Comparison of ENCODE assay signal across 8 mouse cellular contexts in the genomic region with DNA sequence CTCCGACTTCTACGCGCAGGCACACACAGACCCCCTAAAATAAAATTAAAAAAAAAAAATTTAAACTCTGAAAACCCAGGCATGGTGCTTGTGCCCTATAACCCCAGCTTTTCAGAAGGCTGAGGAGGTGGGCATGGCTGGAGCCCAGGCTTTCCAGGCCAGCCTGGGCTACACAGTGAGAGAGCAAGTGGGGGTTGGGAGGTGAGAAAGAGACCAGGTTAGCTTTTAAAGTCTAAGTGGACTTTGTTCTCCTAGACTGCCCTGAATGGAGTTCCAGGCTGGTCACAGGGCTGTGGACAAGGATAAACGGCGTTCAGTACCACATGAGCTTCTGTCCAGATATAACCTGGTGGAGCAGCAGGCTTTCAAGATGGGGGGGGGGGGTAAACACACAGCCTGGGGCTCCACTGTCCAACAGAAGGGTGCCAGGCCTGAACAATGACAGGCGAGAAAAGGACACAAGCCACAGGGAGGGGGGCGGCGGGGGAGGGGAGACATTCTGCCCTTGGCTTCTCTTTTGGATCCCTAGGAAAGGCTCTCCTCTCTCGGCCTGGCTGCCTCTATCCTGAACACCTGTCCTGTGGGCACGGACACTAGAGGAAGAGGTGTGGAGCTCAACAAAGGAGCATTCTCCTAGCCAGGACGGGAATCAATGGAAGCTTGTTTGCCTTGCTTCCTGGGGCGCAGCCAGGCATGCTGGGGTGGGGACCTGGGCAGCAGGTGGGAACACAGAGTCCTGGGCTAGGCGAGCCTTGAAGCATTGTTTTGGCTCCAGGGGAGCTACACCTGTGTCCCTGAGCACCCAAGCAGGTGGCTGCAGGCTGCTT. TPM values are rescaled to one million over a fixed set of nuclear protein-coding genes. Genes with fewer than 3 reads are reported as not detected.
A peak's percentile ranks its signal among the peaks of the same experiment; 100 is the strongest.
DNase-seq lines count a peak whose midpoint lies in the region; ATAC-seq lines count a peak whose summit lies in the region.
"Had no signal": no experiment of that assay in that cellular context is flagged by ENCODE, and none has a peak within 500 bp of the region (broad histone marks: within the 10 kb centered on the region; RNA-seq: fewer than 3 reads in every experiment).

No protein-coding gene starts in this region.

- no peaks in the 10 kb centered on the region for H3K36me3 ChIP-seq in liver, embryonic 12.5 days
- no peaks in the 10 kb centered on the region for H3K36me3 ChIP-seq in liver, embryonic 11.5 days (ENCODE audit: control insufficient read depth, insufficient read depth, low read length)
- H3K36me3 ChIP-seq in embryonic facial prominence, embryonic 15.5 days = no peaks in the 10 kb centered on the region
- H3K36me3 ChIP-seq: hindbrain, embryonic 15.5 days had no signal

- no peak overlapping the region for H3K4me3 ChIP-seq in liver, embryonic 12.5 days
- no peak overlapping the region for H3K4me3 ChIP-seq in liver, embryonic 11.5 days (ENCODE audit: low read depth, low read length)
- H3K4me3 ChIP-seq in embryonic facial prominence, embryonic 15.5 days (replicated peaks) = no peak overlapping the region
- H3K4me3 ChIP-seq: hindbrain, embryonic 15.5 days had no signal

- H3K9me3 ChIP-seq in liver, embryonic 12.5 days (replicated peaks) = no peaks in the 10 kb centered on the region
- no peaks in the 10 kb centered on the region for H3K9me3 ChIP-seq in liver, embryonic 11.5 days (ENCODE audit: control insufficient read depth, low read length)
- no peaks in the 10 kb centered on the region for H3K9me3 ChIP-seq in embryonic facial prominence, embryonic 15.5 days (replicated peaks)
- H3K9me3 ChIP-seq: hindbrain, embryonic 15.5 days had no signal

- DNase-seq in liver, embryonic 11.5 days (ENCODE audit: low spot score) = no peak
- DNase-seq in brain, adult 2 months (ENCODE audit: low read depth, low spot score) = peak; percentile 85
- DNase-seq in lung, postnatal 4 days = peak; percentile 11 to 32
- no peak for DNase-seq in layer of hippocampus, adult 9-11 months
- DNase-seq in urinary bladder, postnatal 10 days (ENCODE audit: low spot score) = no peak

- no peak overlapping the region for H3K4me2 ChIP-seq in liver, embryonic 12.5 days
- H3K4me2 ChIP-seq in liver, embryonic 11.5 days = no peak overlapping the region
- H3K4me2 ChIP-seq in embryonic facial prominence, embryonic 15.5 days (replicated peaks) = no peak overlapping the region

- peak overlapping the region; percentile 25; the same call in 1 of the 2 replicates for H3K27ac ChIP-seq in liver, embryonic 12.5 days
- H3K27ac ChIP-seq in liver, embryonic 11.5 days (ENCODE audit: low read depth, low read length) = no peak overlapping the region
- no peak overlapping the region for H3K27ac ChIP-seq in embryonic facial prominence, embryonic 15.5 days (replicated peaks)
- H3K27ac ChIP-seq: hindbrain, embryonic 15.5 days had no signal

- ATAC-seq in liver, embryonic 12.5 days = no peak
- no peak for ATAC-seq in liver, embryonic 11.5 days (replicated peaks; ENCODE audit: low FRiP score)
- peak; percentile 44; the same call in 1 of the 2 replicates for ATAC-seq in embryonic facial prominence, embryonic 15.5 days (ENCODE audit: insufficient number of reproducible peaks, low FRiP score, low TSS enrichment, low read depth)

- no peak overlapping the region for H3K9ac ChIP-seq in liver, embryonic 12.5 days
- no peak overlapping the region for H3K9ac ChIP-seq in liver, embryonic 11.5 days (ENCODE audit: low read depth, low read length)
- no peak overlapping the region for H3K9ac ChIP-seq in embryonic facial prominence, embryonic 15.5 days
- H3K9ac ChIP-seq: hindbrain, embryonic 15.5 days had no signal

- H3K4me1 ChIP-seq in liver, embryonic 12.5 days = peaks cover 71% of the 10 kb centered on the region
- peaks cover 44% of the 10 kb centered on the region for H3K4me1 ChIP-seq in liver, embryonic 11.5 days (replicated peaks; ENCODE audit: control insufficient read depth, insufficient read depth, low read length)
- no peaks in the 10 kb centered on the region for H3K4me1 ChIP-seq in embryonic facial prominence, embryonic 15.5 days

- 76% methylated on average over 13 of the region's 13 CpGs for WGBS in liver, embryonic 12.5 days (ENCODE audit: insufficient replicate concordance)
- WGBS in liver, embryonic 11.5 days = 80% methylated on average over 13 of the region's 13 CpGs
- WGBS in embryonic facial prominence, embryonic 15.5 days = 61% methylated on average over 13 of the region's 13 CpGs

- no peaks in the 10 kb centered on the region for H3K27me3 ChIP-seq in liver, embryonic 12.5 days (replicated peaks)
- H3K27me3 ChIP-seq in liver, embryonic 11.5 days (replicated peaks; ENCODE audit: control insufficient read depth, insufficient read depth, low read length) = no peaks in the 10 kb centered on the region
- H3K27me3 ChIP-seq in embryonic facial prominence, embryonic 15.5 days = no peaks in the 10 kb centered on the region
- H3K27me3 ChIP-seq: hindbrain, embryonic 15.5 days had no signal

RNA-seq across cellular contexts. Expression of a gene that starts 27.9 kb away (rescaled TPM):
- polyA plus RNA-seq in liver, embryonic 12.5 days (2016; fragmentation: Nextera tagmentation; extraction: Ambion mirVana) = not detected in 2 replicates
- not detected in 2 replicates for polyA plus RNA-seq in liver, embryonic 11.5 days (2014; fragmentation: Nextera tagmentation; extraction: Ambion mirVana)
- not detected in 2 replicates for polyA plus RNA-seq in embryonic facial prominence, embryonic 15.5 days (2015; fragmentation: Nextera tagmentation; extraction: Ambion mirVana)
- polyA plus RNA-seq: hindbrain, embryonic 15.5 days had no signal

RNA-seq across cellular contexts. Expression of a gene that starts 46.3 kb away (rescaled TPM):
- polyA plus RNA-seq in liver, embryonic 12.5 days (2016; fragmentation: Nextera tagmentation; extraction: Ambion mirVana) = 75.0 and 75.8 TPM in 2 replicates
- polyA plus RNA-seq in liver, embryonic 11.5 days (2014; fragmentation: Nextera tagmentation; extraction: Ambion mirVana) = 102 and 116 TPM in 2 replicates
- 67.0 and 68.6 TPM in 2 replicates for polyA plus RNA-seq in embryonic facial prominence, embryonic 15.5 days (2015; fragmentation: Nextera tagmentation; extraction: Ambion mirVana)

RNA-seq across cellular contexts. Expression of a gene that starts 50.0 kb away (rescaled TPM):
- 286 and 295 TPM in 2 replicates for polyA plus RNA-seq in liver, embryonic 12.5 days (2016; fragmentation: Nextera tagmentation; extraction: Ambion mirVana)
- polyA plus RNA-seq in liver, embryonic 11.5 days (2014; fragmentation: Nextera tagmentation; extraction: Ambion mirVana) = 232 and 242 TPM in 2 replicates
- 5.6 and 6.8 TPM in 2 replicates for polyA plus RNA-seq in embryonic facial prominence, embryonic 15.5 days (2015; fragmentation: Nextera tagmentation; extraction: Ambion mirVana)

Comparison
In these comparisons a context has a peak if more than half of its experiments do, and no peak if none do; other contexts are left out.
1. DNase-seq: peak in brain, adult 2 months (single experiment) and lung, postnatal 4 days (2 of 2); none in liver, embryonic 11.5 days (single experiment), layer of hippocampus, adult 9-11 months (single experiment) and urinary bladder, postnatal 10 days (single experiment).
2. RNA of a gene that starts 50.0 kb away (polyA plus RNA-seq): 286 to 295 TPM in liver, embryonic 12.5 days and 232 to 242 TPM in liver, embryonic 11.5 days; 5.6 to 6.8 TPM in embryonic facial prominence, embryonic 15.5 days; every median in the first group is over 10 times any median in the second.